Mouse (Mus musculus) spleen, adult 12 weeks (tissue): ENCODE results near the gene Zc3h12a.

Experiments used
- DNase-seq: peaks from one replicate; pipeline ENCODE4 v3.0.0; 2022; ENCODE audit warnings: low spot score

Gene Zc3h12a

DNA sequence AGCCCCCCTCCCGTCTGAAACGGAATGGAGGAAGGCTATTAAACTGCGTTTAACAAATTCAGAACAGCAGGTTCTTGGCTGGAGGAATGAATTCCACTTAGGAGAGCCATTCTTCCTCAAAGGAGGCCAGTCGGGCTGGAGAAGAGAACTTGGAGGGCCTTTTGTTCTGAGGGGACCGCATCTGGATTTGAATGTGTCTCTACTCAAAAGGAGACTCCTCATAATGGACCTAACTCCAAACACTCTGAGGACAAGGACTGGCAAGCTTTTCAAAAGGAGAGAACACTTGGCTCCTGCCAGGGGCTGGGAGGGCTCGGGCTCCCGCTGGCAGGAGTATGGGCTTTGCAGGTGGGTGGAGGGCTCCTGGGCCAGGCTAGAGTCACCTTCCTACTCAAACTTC, 17.0 kb upstream of the Zc3h12a start:
- no peak for DNase-seq

DNA sequence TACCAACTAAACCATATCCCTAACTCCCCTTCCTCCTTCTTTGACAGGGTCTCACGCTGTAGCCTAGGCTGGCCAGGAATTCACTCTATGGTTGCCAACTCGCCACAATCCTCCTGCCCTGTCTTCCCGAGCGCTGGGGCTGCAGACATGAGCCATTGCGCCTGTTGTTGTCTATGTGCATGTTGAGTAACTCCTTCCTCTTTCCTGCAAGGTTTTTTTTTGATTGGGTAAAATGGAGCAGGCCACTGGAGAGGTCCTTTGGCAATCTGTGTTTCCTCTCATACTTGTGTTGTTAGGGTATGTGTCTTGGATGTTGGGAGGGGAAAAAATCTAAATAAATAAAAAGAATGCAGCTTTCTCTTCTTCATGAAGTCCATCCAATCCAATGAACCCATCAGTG, 16.6 kb upstream of the Zc3h12a start:
- no peak for DNase-seq

DNA sequence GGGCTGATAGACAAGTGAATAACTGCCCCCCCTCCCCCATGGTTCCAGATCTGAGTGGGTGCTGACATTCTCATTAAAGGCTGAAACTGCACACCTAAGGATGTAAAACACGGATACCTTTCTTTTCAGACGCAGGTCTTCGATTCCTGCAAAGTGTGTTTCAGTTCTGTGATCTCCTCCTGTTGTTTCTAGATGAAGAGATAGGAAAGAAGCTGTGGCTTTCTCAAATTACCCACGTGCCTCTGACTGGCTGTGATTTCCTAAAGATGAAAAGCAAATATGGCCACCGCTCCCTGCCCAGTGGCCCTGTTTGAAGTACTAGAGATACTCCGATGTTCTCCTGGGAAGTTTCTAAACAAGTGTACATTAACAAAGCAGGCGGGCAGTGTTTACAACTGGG, 10.7 kb upstream of the Zc3h12a start:
- DNase-seq = no peak

DNA sequence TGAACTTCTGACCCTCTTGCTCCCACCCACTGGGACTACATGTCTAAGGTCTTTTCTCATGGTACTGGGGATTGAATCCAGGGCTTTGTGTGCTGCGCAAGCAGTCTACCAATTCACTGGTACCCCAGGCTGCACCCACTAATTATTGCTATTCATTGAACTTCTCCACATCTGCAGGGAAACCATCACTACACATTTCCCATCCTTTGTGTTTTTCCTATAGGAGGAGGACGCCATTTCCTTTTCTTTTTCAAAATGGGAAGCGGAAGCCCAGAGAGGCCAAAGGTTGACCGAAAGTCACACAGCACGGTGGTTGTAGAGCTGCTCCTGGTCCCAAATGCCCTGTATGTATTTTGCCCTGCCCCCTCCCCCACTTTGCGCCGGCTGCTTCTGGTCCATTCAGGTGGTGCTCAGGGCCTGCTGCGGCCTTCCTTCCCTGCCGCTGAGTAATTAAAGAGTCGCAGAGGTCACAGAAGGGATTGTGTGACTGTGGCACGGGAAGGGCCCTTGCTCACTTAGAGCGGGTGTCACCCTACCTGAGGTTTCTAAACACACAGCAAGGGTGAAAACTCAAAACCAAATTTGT, 8.8 kb upstream of the Zc3h12a start:
- no peak for DNase-seq

DNA sequence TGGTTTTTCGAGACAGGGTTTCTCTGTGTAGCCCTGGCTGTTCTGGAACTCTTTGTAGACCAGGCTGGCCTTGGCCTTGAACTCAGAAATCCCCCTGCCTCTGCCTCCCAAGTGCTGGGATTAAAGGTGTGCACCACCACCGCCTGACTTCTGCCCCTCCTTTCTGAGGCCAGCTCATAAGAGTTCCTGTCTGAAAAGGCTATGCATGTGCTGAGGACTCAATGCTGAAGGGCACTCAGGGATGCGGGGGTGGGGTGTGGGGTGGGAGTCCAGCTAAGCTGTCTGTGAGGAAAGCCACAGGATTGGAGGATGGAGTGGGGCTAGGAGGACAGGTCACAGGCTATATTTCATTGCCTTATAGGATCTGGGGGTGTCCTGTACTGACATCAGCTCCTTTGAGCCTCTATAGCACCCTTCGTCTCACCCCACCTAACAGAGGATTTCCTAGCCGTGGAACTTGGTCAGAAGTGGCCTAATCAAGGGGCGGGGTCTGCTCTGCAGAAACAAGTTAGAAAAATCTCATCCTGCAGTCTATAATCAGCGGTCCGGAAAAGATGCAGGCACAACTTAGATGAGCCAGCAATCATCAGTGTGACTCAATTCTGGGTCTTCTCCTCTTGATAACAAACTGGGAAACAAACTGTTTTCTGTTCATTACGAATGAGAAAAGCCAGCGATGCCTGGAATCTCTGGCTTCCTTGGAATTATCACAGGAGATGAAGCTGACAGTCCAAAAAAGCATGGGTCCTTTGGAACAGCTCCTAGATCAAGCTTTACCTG, 7.6 kb upstream of the Zc3h12a start:
- no peak for DNase-seq

DNA sequence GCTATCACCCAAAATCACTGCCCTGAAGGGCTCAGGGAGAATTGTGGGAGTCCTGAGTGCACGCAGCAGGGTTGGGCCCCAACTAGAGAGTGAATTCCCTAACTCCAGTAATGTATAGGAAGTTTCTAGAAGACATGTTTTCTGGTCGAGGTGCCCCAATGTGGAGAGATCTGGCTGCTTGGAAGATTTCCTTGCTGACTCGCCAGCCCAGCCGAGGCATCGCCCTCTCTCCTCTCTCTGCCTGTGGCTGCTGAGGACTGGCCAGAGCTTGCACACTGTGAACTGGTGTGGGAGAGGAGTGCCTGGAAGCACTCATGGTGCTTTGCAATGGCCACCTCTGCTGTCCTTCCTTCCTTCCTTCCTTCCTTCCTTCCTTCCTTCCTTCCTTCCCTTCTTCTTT, 7.0 kb upstream of the Zc3h12a start:
- DNase-seq = no peak

DNA sequence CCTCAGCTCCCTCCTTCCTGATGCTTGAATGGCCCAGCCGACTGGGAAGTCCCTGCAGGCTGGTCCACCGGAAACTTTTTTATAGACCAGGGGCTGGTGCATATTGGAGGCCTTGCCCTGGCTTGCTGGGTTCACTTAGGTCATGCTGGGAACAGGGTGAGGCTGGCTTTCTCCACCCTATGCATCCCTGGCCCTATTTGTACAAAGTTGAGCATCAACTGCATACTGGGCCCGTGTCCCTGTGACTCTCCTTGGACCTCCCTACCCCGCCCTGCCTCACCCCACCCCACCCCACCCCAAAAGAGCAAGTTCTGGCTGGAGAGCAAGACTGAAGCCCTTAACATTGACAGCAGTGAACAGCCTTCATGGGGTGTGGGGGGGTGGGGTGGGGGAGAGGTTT, 6.6 kb upstream of the Zc3h12a start:
- DNase-seq = no peak

DNA sequence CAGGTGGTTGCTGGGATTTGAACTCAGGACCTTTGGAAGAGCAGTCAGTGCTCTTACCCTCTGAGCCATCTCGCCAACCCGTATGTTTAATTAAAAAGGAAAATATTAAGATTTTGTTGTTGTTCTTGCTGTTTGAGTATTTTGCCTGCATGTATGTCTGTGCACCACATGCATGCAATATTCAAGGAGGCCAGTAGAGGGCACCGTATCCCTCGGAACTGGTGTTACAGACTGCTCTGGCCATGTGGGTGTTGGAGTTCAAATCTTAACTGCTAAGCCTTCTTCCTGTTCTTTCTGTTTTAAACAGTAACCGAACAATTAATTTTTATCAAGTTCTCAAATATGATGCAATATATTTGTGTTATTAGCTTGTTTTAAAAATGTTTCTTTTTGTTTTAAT, 4.8 kb upstream of the Zc3h12a start:
- peak; percentile 60 for DNase-seq

DNA sequence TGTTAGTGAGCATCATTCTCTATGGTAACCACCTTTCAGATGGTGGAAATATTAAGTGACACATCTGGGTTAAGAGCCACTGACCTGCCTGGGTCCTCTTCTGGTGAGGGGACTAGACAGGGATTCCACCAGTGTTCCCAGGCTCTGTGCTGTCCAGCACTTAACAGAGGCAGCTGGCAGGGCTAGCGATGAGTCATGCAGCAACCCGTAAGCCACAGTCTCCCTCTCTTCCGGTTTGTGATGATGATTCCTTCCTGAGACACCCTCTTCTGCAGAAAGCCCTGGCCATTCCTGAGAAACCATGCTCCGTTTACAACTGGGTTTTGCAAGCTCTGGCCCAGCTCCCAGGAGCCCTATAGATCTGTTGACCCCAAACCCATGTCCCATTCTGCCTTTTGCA, 3.9 kb upstream of the Zc3h12a start:
- DNase-seq = no peak

DNA sequence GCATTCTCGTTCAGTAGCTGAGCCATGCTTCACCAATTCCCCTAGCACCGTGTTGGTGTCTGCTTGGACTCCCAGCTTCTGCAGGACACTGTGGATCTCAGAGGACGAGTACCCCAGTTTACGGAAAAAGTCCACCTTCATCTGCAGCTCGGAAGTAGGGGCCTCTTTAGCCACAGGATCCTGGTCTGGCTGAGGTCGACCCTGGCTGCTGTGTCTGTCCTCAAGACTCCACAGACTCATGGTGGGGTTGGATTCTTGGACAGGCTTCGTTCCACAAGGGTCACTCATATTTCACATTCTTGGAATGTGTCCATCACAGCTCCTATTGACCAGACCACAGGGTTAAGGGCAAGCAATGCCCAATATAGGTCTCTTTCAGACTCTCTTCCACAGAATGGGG, 879 bp downstream of the Zc3h12a start:
- DNase-seq = no peak

DNA sequence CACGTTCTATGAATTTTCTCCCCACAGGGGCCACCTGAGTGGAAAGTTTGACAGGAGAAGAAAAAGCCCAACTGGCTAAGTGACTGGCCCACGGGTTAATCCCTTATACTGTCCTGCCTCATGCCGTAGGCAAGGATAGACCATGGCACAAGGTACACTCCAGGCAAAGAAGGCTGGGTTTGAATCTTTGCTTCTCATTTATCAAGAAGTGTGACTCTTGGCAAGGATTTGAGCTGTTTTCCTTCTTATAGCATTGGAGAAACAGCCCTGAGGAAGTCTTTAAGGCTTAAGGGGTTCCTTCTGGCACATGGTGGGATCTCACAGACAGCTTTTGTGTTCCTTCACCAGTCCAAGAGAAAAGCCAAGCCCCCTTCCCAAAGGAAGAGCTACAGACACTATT, 1.5 kb downstream of the Zc3h12a start:
- DNase-seq = no peak

DNA sequence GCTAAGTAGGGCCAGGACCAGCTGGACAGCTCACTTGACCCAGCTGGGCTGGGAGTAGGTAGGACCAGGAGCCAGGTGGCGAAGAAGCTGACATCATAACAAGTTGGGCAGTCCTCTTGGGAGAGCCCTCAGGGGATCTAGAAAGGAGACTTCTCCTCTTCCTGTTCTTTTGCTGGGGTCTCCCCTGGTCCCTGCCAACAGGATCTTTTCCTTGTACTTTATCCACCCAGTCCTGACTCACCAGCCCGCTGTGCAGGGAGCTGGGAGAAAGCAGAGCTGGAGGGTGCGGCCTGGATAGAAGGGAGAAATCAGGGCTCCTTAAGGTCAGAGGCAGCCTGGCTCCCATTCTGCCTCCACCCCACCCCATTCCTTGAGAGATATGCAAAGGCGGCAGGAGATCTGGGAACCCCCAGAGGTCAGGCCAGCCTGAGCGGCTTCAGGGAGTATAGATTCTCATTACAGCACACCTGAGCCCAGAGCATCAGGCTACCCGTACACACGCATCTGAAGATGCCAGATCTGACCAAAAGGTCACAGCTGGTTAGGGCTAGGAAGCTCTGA, 2.2 kb downstream of the Zc3h12a start:
- no peak for DNase-seq

DNA sequence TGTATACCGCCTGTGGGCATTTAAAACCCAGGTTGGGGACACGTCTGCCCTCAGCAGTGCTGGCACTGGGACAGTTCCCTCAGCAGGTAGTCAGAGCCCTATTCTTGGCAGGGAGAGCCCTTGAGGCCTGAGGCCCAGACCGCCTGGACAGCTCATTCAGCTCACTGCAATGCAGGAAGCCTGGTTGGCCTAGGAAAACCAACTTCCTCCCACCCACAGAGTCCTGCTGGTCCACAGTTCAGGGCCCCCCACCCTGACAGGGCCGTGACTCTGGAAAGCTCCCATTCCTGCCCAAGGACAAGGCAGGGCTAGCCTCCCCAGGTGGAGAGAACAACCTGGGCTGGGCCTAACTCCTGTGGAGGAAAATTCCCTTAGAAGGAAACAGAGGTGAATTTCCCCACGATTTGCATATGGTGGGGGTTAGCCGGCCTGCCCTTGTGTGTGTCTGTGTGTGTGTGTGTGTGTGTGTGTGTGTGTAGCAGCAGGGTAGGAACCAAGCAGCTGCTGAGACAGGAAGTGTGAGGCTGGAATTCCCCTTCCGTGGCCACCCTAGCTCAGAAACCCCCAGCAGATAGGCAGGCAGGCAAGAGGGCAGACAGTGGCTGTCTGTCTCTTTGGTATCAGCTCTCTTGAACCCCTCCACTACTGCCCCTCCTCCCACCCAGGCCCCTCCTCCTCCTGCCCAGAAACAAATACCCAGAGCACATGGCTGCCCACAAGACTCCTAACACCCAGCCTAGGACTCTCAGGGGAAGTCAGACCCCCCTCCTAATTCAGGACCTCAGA, 3.0 kb downstream of the Zc3h12a start:
- DNase-seq = peak; percentile 70

DNA sequence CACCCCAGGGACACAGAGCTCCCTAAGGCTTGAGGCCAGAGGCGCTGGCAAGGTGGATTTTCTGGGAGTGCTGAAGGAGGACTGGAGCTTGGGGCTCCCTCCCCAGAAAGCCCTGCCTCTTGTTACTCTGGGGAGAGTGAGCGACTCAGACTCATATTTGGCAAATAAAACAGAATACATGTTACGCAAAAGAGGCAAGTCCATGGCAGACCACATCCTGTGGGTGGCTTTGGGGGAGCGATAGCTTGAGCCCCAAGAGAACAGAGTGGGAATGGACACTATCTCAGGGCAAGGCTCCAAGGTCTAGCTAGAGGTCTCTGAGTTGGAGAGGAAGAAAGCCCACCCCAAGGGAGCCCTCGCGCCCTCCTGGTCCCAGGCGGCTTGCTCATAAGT, 4.4 kb downstream of the Zc3h12a start:
- DNase-seq = no peak

DNA sequence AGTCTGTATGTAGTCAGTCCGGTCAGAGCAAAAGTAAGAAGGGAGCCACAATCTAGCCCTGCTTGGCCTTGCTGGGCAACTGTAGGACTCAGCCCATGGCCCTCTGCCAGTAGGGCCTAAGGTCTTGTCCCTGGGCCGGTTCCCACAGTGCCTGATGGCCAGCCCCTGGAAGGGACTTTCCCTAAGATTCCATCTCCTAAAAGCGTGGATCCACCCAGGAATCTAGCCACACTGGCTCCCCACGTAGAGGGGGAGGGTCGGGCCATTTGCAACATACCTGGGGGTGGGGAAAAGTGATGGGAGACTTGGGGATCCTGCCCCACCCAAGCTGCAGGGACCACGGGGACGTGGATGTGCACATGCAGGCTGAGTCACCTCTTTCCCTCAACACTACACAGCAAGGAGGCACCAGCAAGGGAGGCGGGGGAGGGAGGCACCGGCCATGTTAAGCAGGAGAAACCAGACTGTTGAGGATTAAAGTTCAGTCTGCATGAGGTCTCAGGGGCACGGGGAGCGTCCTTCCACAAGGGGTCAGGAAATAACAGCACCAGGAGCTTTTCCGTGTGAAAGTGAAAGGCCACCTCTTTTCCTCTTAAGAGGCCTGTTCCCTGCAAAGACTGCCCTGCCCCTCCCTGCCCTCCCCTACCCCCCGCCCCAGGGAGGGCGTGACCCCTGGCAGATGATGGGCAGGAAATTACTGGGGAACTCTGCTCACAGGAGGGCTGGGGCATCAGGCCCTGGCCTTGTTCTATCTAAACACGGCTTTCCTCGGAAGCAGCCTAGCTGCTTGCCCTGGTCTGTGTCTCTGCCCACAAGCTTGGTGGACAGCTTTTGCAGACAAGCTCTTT, 5.0 kb downstream of the Zc3h12a start:
- no peak for DNase-seq

DNA sequence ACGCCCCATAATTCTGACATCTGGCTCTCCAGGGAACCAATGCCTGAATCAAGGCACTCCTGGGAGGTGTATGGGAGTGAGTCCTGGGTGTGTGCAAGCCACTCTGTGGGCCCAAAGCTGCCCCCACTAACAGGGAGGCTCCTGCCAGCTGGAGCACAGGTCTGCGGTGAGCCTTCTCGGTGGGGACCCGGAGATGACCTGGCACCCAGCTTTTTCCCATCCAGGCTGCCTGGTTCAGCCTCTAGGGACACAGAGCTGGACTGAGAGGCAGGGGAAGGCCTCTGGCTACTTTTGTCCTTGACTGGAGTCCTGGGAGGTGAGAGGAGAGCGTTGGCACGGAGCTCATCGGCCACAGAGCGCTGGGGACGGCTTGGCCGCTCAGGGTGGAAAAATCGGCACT, 7.9 kb downstream of the Zc3h12a start:
- DNase-seq = no peak

DNA sequence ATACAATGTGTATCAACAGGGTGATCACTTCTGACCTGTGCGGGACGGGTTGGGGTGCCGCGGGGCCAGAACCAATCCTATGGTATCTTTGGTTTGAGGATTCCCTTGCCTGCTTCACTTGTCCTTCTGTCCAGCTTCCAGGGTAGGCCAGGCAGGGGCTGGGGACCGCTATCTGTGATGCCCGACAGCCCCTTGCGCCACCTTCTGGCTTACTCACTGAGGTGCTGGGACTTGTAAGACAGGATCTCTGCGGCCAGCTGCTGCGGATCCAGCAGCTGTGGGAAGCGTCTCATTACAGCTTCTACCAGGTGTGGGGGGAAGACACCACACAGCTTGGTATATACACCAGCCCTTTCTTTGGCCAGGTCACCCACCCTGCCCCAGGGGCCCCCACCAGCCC, 8.6 kb downstream of the Zc3h12a start:
- no peak for DNase-seq

DNA sequence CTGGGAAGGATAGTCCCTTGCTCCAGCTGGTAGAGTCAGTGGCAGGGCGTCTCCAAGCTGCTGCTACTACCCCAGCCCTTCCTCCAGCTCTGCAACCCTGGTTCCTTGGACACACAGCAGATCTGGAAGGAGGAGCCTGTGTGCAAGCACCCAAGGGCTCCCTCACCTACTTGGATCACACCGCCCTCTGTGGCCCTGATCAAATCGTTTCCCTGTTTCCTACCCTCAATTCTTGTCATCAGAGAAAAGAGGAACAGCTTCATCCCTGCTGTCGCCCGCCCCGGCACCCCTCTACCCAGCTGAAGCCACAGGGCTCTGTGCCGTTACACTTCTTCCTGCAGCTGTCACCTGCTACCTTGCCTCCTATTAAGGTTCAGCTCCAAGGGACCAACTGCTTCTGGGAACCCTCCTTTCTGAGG, 9.7 kb downstream of the Zc3h12a start:
- no peak for DNase-seq

DNA sequence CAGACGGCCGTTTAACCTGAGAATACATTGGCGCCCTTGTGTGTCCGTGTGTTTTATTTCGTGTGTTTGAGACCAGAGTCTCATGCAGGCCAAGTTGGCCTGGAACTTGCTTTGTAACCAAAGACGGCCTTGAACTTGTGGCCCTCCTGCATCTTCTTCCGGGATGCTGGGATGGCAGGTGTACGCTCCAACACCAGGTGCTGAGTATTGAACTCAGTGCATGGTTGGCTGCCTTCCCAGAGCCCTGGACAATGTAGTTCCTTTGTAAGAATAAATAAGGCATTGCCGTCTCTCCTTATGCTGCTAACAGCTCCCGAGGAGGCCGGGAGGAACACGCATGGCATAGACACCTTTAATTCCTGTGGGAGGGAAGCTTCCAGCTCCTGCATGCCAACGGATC, 10.7 kb downstream of the Zc3h12a start:
- no peak for DNase-seq

DNA sequence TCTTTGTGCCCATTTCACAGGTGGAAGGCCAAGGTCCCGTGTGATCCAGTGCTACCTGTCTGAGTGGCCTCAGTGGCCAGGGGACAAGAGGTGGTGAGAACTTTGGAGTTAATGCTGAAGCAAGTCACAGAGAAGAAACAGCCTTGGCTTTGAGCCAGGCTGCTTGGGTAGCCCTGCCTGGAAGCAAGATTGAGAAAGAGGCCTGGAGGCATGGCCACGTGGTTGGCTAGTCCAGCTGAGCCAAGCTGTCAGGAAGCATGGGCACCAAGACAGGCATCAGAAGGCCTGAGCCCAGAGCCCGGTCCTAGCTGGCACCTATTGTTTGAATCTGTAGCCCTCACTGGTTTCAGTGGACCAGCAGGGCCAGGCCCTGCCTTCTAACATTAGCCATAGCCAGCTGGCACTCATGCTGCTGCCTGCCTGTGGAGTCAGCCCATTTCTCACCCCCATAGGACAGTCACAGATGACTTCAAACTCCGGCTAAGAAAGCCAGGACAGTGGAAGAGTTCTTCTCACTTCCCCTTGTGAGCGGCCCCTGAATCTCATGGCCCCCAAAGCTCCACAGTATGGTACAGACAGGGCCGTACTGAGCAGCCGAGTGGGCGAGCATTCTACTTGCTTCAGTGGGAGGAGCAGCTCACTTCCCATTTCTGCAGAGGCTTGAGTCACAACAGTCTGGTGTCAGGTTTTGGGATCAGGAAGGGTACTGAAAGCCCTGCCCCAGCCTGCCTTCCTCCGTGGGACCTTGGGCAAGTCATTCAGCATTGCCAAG, 11.4 kb downstream of the Zc3h12a start:
- no peak for DNase-seq

DNA sequence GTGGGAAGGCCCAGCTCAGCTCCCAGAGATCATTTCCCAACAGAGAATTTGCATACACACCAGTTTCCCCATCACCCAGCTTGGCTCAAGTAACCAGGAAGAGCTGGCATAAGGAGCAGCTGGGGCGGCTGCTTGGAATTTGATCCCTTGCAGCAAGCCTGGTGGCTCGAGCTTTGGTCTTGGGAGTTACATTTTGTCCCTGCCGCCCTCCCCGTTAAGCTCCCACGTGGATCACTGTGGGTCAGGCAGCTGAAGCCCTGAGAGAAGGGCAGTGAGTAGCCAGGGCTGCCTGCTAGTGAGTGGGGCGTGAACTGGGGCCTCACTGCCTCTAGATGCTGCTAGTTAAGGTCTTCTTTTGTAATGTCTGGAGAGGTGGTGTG, 11.9 kb downstream of the Zc3h12a start:
- no peak for DNase-seq
